Mouse (Mus musculus): ENCODE results near the gene Tm4sf19. TPM values are rescaled to one million over a fixed set of nuclear protein-coding genes. Genes with fewer than 3 reads are reported as not detected.

Tm4sf19 gene
- polyA plus RNA-seq, 1 experiment from 2014 or later = 0.12 TPM

DNA sequence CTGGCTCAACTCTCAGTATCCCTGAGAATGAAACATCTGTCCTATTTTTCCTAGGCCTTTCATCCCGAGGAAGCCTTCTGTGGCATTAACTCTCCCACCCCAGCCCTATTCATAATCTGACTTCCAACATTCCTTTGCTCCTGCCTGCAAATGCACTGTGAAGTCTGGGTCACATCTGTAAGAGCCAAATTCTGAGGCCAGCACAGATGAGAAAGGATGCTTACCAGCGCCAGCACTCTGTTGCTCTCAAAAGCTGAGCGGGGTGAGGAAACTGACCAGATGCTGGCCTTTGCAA lies 3.8 kb upstream of the Tm4sf19 start:
- Histone ChIP-seq H3K36me3 (peaks cover 21% of the 10 kb centered on the region), H3K4me3 (no peak overlapping the region), H3K27ac (replicated peaks) (peak overlapping the region; percentile 63), H3K4me2 (no peak overlapping the region), H3K4me1 (peaks cover 13% of the 10 kb centered on the region), H3K27me3 (replicated peaks) (no peaks in the 10 kb centered on the region), H3K9me3 (no peaks in the 10 kb centered on the region), H3K9ac (no peak overlapping the region)
- WGBS = 51% methylated on average over 3 of the region's 3 CpGs
- no peak for ATAC-seq (ENCODE audit: extremely low read depth, insufficient number of reproducible peaks, low FRiP score, low TSS enrichment)

DNA sequence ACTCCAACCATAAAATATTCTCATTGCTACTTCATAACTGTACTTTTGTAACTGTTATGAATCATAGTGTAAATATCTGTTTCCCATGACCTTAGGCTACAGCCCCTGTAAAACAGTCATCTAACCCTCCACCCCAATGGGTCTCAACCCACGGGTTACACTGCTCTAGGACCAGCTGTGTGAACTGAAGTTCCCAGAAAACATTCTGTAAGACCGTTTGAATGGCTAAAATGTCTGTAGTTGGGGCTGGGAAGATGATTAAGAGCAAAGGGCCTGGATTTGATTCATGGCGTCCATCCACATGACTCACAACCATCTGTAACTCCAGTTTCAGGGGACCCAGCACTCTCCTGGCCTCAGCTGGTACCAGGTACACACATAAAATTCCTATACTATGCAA lies 2.1 kb upstream of the Tm4sf19 start:
- Histone ChIP-seq H3K27me3 (replicated peaks) (no peaks in the 10 kb centered on the region), H3K9me3 (no peaks in the 10 kb centered on the region), H3K9ac (no peak overlapping the region), H3K4me2 (no peak overlapping the region), H3K36me3 (peaks cover 7% of the 10 kb centered on the region), H3K4me1 (peaks cover 13% of the 10 kb centered on the region), H3K4me3 (no peak overlapping the region), H3K27ac (replicated peaks) (no peak overlapping the region)
- ATAC-seq (ENCODE audit: extremely low read depth, insufficient number of reproducible peaks, low FRiP score, low TSS enrichment) = no peak
- 72% methylated on average over 3 of the region's 3 CpGs for WGBS

- no peaks in the 10 kb centered on the region for H3K9me3 ChIP-seq
- no peak overlapping the region for H3K27ac ChIP-seq (replicated peaks)
- peaks cover 2% of the 10 kb centered on the region for H3K4me1 ChIP-seq
Observed at GRCm38 (mm10) chr16:32401335-32401965, 1.1 kb downstream of the Tm4sf19 start.

DNA sequence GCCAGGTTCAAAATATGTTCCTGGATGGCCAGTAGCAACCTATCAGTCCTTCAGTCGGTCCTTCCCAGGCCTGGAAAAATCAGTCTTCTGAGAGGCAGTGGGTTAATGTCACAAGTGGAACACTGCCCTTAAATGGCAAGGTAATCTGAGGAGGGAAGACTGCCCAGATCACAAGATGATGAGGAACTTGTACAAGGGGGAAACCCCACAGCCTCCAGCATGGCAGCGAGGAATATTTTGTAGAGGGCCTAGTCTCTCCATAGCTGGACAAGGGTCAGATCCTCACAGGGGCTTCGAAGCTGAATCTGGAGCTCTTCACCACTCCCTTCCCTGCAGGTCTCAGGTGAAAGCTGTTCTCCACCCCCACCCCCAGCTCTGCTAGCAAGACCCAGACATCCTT lies 2.5 kb downstream of the Tm4sf19 start:
- no peak overlapping the region for H3K4me3 ChIP-seq
- H3K9me3 ChIP-seq = no peaks in the 10 kb centered on the region
- no peak overlapping the region for H3K4me2 ChIP-seq
- H3K27ac ChIP-seq (replicated peaks) = no peak overlapping the region
- H3K27me3 ChIP-seq (replicated peaks) = no peaks in the 10 kb centered on the region
- H3K4me1 ChIP-seq = no peaks in the 10 kb centered on the region
- WGBS = 63% methylated on average over 3 of the region's 3 CpGs
- ATAC-seq (ENCODE audit: extremely low read depth, insufficient number of reproducible peaks, low FRiP score, low TSS enrichment) = no peak
- H3K9ac ChIP-seq = no peak overlapping the region
- no peaks in the 10 kb centered on the region for H3K36me3 ChIP-seq

More at GRCm38 (mm10) chr16:32401335-32401965, 1.1 kb downstream of the Tm4sf19 start:
- Histone ChIP-seq H3K4me2 (no peak overlapping the region), H3K4me3 (no peak overlapping the region), H3K36me3 (no peaks in the 10 kb centered on the region), H3K27me3 (replicated peaks) (no peaks in the 10 kb centered on the region), H3K9ac (no peak overlapping the region)
- WGBS = 71% methylated on average over 9 of the region's 9 CpGs
- no peak for ATAC-seq (ENCODE audit: extremely low read depth, insufficient number of reproducible peaks, low FRiP score, low TSS enrichment)

DNA sequence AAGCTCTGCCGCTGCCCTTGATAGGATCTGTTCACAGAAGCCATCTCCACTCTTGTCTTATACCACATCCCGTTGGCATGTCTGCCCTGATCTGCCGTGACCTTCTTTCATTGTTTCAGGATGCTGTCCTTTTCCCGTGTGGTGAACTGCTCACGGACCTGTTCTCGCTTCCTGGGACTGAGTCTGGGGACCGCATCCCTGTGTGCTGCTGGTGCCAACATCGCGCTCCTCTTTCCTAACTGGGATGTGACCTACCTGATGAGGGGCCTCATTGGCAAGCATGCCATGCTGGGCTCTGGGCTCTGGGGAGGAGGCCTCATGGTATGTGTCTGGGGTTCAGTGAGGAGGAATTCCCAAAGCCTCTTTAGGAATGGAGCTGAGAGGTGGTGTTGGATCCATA lies 5.4 kb downstream of the Tm4sf19 start:
- Histone ChIP-seq H3K4me3 (no peak overlapping the region), H3K27me3 (replicated peaks) (no peaks in the 10 kb centered on the region), H3K9ac (no peak overlapping the region), H3K36me3 (no peaks in the 10 kb centered on the region), H3K9me3 (no peaks in the 10 kb centered on the region), H3K4me1 (no peaks in the 10 kb centered on the region), H3K27ac (replicated peaks) (no peak overlapping the region), H3K4me2 (no peak overlapping the region)
- WGBS = 88% methylated on average over 9 of the region's 9 CpGs
- no peak for ATAC-seq (ENCODE audit: extremely low read depth, insufficient number of reproducible peaks, low FRiP score, low TSS enrichment)

- no peaks in the 10 kb centered on the region for H3K27me3 ChIP-seq (replicated peaks)
- H3K9me3 ChIP-seq = no peaks in the 10 kb centered on the region
- WGBS = 68% methylated on average over 6 of the region's 6 CpGs
Observed at GRCm38 (mm10) chr16:32406671-32407070, 6.4 kb downstream of the Tm4sf19 start.

GRCm38 (mm10) chr16:32407730-32408129 lies 7.4 kb downstream of the Tm4sf19 start:
- no peak overlapping the region for H3K4me2 ChIP-seq
- no peaks in the 10 kb centered on the region for H3K27me3 ChIP-seq (replicated peaks)
- H3K9ac ChIP-seq = no peak overlapping the region
- H3K9me3 ChIP-seq = no peaks in the 10 kb centered on the region
- ATAC-seq (ENCODE audit: extremely low read depth, insufficient number of reproducible peaks, low FRiP score, low TSS enrichment) = no peak
- no peak overlapping the region for H3K4me3 ChIP-seq
- H3K27ac ChIP-seq (replicated peaks) = no peak overlapping the region
- no peaks in the 10 kb centered on the region for H3K36me3 ChIP-seq
- 74% methylated on average over 10 of the region's 10 CpGs for WGBS
- no peaks in the 10 kb centered on the region for H3K4me1 ChIP-seq

More at GRCm38 (mm10) chr16:32406671-32407070, 6.4 kb downstream of the Tm4sf19 start:
- no peak overlapping the region for H3K4me3 ChIP-seq
- H3K4me1 ChIP-seq = no peaks in the 10 kb centered on the region
- H3K4me2 ChIP-seq = no peak overlapping the region
- H3K36me3 ChIP-seq = no peaks in the 10 kb centered on the region
- no peak overlapping the region for H3K9ac ChIP-seq
- no peak overlapping the region for H3K27ac ChIP-seq (replicated peaks)
- no peak for ATAC-seq (ENCODE audit: extremely low read depth, insufficient number of reproducible peaks, low FRiP score, low TSS enrichment)

DNA sequence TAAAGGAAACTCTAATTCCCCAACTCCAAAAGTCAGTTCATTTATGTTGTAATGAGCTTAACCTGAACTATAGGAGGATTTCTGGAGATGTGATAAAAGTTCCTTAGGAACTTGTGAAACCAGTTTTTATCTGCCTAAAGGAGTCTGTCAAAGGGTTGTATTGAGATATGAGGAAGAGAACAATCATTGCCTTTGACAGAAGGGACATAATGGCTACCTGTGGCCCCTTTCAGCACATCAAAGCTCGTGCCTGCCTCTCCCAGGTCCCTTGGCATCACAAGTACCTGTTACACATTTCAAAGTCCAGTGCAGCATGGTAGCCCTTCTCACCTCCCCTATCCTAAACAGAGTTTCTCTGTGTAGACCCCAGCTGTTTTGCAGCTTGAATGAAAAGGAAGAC lies 17.2 kb downstream of the Tm4sf19 start:
- H3K36me3 ChIP-seq = no peaks in the 10 kb centered on the region
- ATAC-seq (ENCODE audit: extremely low read depth, insufficient number of reproducible peaks, low FRiP score, low TSS enrichment) = no peak
- H3K27ac ChIP-seq (replicated peaks) = no peak overlapping the region
- no peak overlapping the region for H3K4me3 ChIP-seq
- no peaks in the 10 kb centered on the region for H3K9me3 ChIP-seq
- H3K4me2 ChIP-seq = no peak overlapping the region
- WGBS = 38% methylated on average over 1 of the region's 1 CpGs
- H3K4me1 ChIP-seq = peaks cover 14% of the 10 kb centered on the region
- H3K27me3 ChIP-seq (replicated peaks) = no peaks in the 10 kb centered on the region
- no peak overlapping the region for H3K9ac ChIP-seq

- Histone ChIP-seq H3K4me1 (peaks cover 17% of the 10 kb centered on the region), H3K27ac (replicated peaks) (peak within 1 kb of the TSS; percentile 95), H3K27me3 (replicated peaks) (no peaks in the 10 kb centered on the region), H3K36me3 (no peaks in the 10 kb centered on the region), H3K9ac (peak within 1 kb of the TSS; percentile 89), H3K4me2 (peak within 1 kb of the TSS; percentile 78), H3K9me3 (no peaks in the 10 kb centered on the region), H3K4me3 (peak within 1 kb of the TSS; percentile 79)
- WGBS = 2% methylated on average over 45 of the region's 45 CpGs
- peak; percentile 84 for ATAC-seq (ENCODE audit: extremely low read depth, insufficient number of reproducible peaks, low FRiP score, low TSS enrichment)
Observed at GRCm38 (mm10) chr16:32419517-32420483, 19.5 kb downstream of the Tm4sf19 start, which contains the start of gene Tctex1d2. Tctex1d2 (plus strand) TSS chr16:32419702.

- ATAC-seq (ENCODE audit: extremely low read depth, insufficient number of reproducible peaks, low FRiP score, low TSS enrichment) = no peak
- Histone ChIP-seq H3K27ac (replicated peaks) (no peak overlapping the region), H3K9ac (no peak overlapping the region), H3K4me1 (peaks cover 22% of the 10 kb centered on the region), H3K27me3 (replicated peaks) (no peaks in the 10 kb centered on the region), H3K9me3 (no peaks in the 10 kb centered on the region), H3K36me3 (no peaks in the 10 kb centered on the region), H3K4me2 (no peak overlapping the region), H3K4me3 (no peak overlapping the region)
- 76% methylated on average over 3 of the region's 3 CpGs for WGBS
Observed at GRCm38 (mm10) chr16:32427506-32427905, 27.2 kb downstream of the Tm4sf19 start.

DNA sequence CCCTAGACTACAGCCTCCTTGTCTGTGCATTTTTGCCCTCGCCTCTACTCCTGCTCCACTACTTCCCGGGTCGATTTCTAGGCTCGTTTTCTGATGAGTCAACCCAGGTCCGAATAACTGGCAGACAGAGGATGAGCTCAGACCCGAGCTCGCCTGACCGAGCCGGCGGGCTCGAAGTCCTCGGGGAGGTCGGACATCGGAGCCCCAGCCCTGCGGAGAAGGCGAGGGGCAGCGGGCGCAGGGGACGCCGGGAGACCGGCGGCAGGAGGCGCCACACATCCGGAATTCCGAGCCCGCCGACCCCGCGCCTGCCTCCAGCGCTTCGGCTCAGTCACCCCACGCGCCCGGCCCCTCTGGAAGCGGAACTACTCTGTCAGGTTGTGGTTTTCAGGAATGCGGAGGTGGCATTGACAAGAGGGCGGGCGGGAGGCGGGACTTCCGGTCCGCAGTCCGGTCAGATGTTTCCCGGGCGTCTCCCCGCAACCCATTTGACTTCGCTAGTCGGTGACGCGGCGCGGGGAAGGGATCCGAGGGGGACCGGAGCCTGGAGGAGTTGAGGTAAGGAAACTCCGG lies 30.3 kb downstream of the Tm4sf19 start, which contains the start of gene Pcyt1a:
Gene Pcyt1a, plus strand, starts transcription at position 448 of the 573 bp plus-strand sequence.
- Histone ChIP-seq H3K27me3 (replicated peaks) (no peaks in the 10 kb centered on the region), H3K4me2 (peak within 1 kb of the TSS; percentile 93), H3K4me1 (peaks cover 40% of the 10 kb centered on the region), H3K36me3 (no peaks in the 10 kb centered on the region), H3K9me3 (no peaks in the 10 kb centered on the region), H3K9ac (peak within 1 kb of the TSS; percentile 96), H3K27ac (replicated peaks) (peak within 1 kb of the TSS; percentile 95), H3K4me3 (peak within 1 kb of the TSS; percentile 93)
- under 1% methylated on average over 54 of the region's 54 CpGs for WGBS
- peak; percentile 91 for ATAC-seq (ENCODE audit: extremely low read depth, insufficient number of reproducible peaks, low FRiP score, low TSS enrichment)
